Mouse (Mus musculus): Measurements from ENCODE around the gene Ccdc88c. TPM values are rescaled to one million over a fixed set of nuclear protein-coding genes. Genes with fewer than 3 reads are reported as not detected.

Ccdc88c gene
- polyA plus RNA-seq (2015; fragmentation: Nextera tagmentation; extraction: Ambion mirVana), result 8.3 and 11.1 TPM in 2 replicates

DNA sequence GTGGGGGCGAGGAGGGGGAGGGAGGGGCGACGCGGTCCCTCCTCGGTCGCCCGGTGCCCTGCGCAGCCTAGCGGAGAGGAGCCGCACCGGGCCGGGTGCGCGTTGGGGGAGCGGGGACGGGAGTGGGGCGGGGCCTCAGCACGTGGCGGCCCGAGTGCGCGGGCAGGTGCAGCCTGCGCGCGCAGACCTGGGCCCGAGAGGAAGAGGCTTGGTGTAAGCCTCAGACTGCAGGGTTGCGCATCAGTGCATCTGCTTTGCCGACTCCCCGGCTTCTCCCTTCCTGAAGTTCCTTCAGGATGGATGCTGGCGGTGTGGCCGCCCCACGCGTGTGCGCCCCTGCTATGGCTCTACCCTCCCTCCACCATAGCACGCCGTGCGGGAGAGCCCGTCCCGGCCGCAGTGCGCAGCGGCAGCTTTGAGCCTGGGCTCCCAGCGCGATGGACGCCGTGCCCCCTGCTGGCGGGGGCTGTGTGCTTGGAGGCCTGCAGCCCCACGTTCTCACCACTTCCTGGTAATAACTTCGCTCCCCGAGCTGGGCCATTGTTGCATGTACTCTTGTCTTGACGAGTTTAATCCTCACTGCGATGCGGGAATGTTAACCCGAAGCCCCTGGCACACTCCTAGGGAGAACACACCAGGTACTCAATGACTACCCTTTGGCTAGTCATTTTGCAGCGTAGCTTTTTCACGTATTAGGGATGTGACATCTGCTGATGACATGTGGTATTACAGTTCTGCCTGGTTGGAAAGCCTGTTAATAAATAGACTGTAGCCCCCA lies at the start of gene Ccdc88c:
Gene Ccdc88c, minus strand, starts transcription at position 103 of the 778 bp plus-strand sequence.
- no peaks in the 10 kb centered on the region for H3K36me3 ChIP-seq (ENCODE audit: control insufficient read depth, insufficient read depth, low read length)
- peak within 1 kb of the TSS; percentile 86 for H3K4me2 ChIP-seq (ENCODE audit: low read depth, low read length)
- H3K9ac ChIP-seq (ENCODE audit: low read length), result peak within 1 kb of the TSS; percentile 85
- WGBS, result under 1% methylated on average over 51 of the region's 56 CpGs
- no peaks in the 10 kb centered on the region for H3K9me3 ChIP-seq (replicated peaks; ENCODE audit: control insufficient read depth, low read length)
- peak within 1 kb of the TSS; percentile 73 for H3K4me3 ChIP-seq (replicated peaks; ENCODE audit: low read length)
- H3K27ac ChIP-seq (ENCODE audit: low read length), result peak within 1 kb of the TSS; percentile 91
- no peaks in the 10 kb centered on the region for H3K27me3 ChIP-seq (ENCODE audit: control insufficient read depth, insufficient read depth, low read length)
- ATAC-seq (ENCODE audit: insufficient read depth, low FRiP score), result peak; percentile 89
- H3K4me1 ChIP-seq (ENCODE audit: control insufficient read depth, insufficient read depth, low read length), result peaks cover 16% of the 10 kb centered on the region; the same call in 1 of the 2 replicates

DNA sequence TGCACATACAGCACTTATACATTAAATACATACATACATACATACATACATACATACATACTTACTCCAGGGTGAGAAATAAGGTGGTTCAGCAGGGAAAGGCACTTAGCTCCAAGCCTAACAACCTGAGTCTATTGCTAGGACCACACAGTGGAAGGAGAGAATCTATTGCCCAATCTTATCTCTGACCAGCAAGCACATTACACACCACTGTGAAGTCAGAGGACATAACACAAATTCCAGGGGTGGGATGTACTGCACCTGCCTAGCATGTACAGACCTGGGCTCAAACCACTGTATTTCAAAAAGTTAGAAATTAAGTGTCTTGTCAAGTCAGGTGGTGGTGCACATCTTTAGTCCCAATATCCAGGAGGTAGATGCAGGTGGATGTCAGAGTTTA lies 49.1 kb upstream of the Ccdc88c start:
- no peak overlapping the region for H3K4me2 ChIP-seq (ENCODE audit: low read depth, low read length)
- no peaks in the 10 kb centered on the region for H3K9me3 ChIP-seq (replicated peaks; ENCODE audit: control insufficient read depth, low read length)
- ATAC-seq (ENCODE audit: insufficient read depth, low FRiP score), result no peak
- no peak overlapping the region for H3K4me3 ChIP-seq (replicated peaks; ENCODE audit: low read length)
- no peak overlapping the region for H3K9ac ChIP-seq (ENCODE audit: low read length)
- H3K27ac ChIP-seq (ENCODE audit: low read length), result no peak overlapping the region
- no peaks in the 10 kb centered on the region for H3K27me3 ChIP-seq (ENCODE audit: control insufficient read depth, insufficient read depth, low read length)
- peaks cover 3% of the 10 kb centered on the region; the same call in 1 of the 2 replicates for H3K4me1 ChIP-seq (ENCODE audit: control insufficient read depth, insufficient read depth, low read length)
- 0 out of 2 replicates have a peak, but pooled peaks cover 3% of the 10 kb centered on the region for H3K36me3 ChIP-seq (ENCODE audit: control insufficient read depth, insufficient read depth, low read length)

DNA sequence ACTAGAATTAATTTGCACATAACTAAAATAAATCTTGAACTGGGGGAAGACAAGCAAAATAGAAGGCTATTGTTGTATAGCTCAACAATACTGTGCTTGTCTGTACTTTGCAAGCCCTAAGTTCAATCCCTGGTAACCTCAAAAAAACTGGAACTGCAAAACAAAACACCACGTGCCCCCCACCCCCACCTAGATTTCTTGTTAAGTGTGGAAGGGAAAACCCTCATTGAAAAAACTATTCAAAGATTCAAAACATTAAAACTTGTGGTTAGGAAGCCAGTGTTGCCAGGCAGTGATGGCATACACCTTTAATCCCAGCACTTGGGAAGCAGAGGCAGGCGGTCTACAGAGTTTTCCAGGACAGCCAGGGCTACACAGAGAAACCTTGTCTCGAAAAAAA lies 46.6 kb upstream of the Ccdc88c start:
- Histone ChIP-seq H3K4me1 (ENCODE audit: control insufficient read depth, insufficient read depth, low read length) (0 out of 2 replicates have a peak, but pooled peaks cover 3% of the 10 kb centered on the region), H3K9ac (ENCODE audit: low read length) (no peak overlapping the region), H3K4me3 (replicated peaks; ENCODE audit: low read length) (no peak overlapping the region), H3K4me2 (ENCODE audit: low read depth, low read length) (no peak overlapping the region), H3K27ac (ENCODE audit: low read length) (no peak overlapping the region), H3K36me3 (ENCODE audit: control insufficient read depth, insufficient read depth, low read length) (0 out of 2 replicates have a peak, but pooled peaks cover 2% of the 10 kb centered on the region), H3K27me3 (ENCODE audit: control insufficient read depth, insufficient read depth, low read length) (no peaks in the 10 kb centered on the region), H3K9me3 (replicated peaks; ENCODE audit: control insufficient read depth, low read length) (no peaks in the 10 kb centered on the region)
- 80% methylated on average over 3 of the region's 3 CpGs for WGBS
- no peak for ATAC-seq (ENCODE audit: insufficient read depth, low FRiP score)

DNA sequence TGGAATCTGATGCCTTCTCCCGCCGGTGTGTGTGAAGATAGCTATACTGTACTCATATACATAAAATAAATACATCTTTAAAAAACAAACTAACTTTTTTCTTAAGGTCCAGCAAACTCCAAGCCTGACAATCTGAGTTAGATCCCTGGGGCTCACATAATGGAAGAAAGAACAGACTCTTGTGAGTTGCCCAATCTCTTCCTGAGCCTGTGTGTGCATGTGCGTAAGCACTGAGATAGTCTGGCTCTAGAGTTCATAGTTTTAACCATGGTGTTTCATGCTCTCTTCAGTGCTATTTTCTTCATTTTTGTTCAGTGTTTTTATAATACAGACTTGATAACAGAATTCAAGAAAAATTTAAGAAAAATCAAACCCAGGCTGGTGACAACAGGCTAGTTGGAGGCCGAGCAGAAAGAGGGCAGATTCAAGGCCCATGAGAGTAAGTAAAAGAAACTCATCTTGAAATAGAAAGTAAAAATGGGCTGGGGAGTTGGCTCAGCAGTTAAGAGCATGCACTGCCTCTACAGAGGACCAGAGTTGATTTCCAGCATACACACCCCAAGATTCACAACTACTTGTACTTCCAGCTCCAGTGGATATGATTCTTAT lies 46.1 kb upstream of the Ccdc88c start:
- Histone ChIP-seq H3K9ac (ENCODE audit: low read length) (no peak overlapping the region), H3K9me3 (replicated peaks; ENCODE audit: control insufficient read depth, low read length) (no peaks in the 10 kb centered on the region), H3K4me1 (ENCODE audit: control insufficient read depth, insufficient read depth, low read length) (0 out of 2 replicates have a peak, but pooled peaks cover 2% of the 10 kb centered on the region), H3K36me3 (ENCODE audit: control insufficient read depth, insufficient read depth, low read length) (no peaks in the 10 kb centered on the region), H3K4me2 (ENCODE audit: low read depth, low read length) (no peak overlapping the region), H3K27me3 (ENCODE audit: control insufficient read depth, insufficient read depth, low read length) (no peaks in the 10 kb centered on the region), H3K4me3 (replicated peaks; ENCODE audit: low read length) (no peak overlapping the region), H3K27ac (ENCODE audit: low read length) (no peak overlapping the region)
- WGBS, result 92% methylated on average over 4 of the region's 4 CpGs
- no peak for ATAC-seq (ENCODE audit: insufficient read depth, low FRiP score)

DNA sequence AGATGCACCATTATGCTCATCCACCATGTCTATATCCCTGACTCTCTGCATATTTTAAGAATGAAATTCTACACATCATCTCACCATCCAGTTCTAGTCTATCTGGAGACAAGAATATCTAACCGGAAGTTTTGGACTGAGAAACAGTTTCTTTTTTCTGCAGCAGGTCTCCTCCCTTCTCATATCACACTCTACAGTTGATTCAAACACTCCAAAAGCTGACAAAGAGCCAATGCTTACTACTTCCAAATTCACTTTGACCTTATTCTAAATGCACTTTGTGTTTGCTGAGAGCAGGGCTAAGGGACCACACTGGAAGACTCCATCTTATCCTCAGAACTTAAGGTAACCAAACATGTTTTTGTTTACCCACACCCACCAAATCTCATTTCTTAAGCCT lies 41.0 kb upstream of the Ccdc88c start:
- Histone ChIP-seq H3K4me2 (ENCODE audit: low read depth, low read length) (no peak overlapping the region), H3K9ac (ENCODE audit: low read length) (no peak overlapping the region), H3K27me3 (ENCODE audit: control insufficient read depth, insufficient read depth, low read length) (no peaks in the 10 kb centered on the region), H3K36me3 (ENCODE audit: control insufficient read depth, insufficient read depth, low read length) (0 out of 2 replicates have a peak, but pooled peaks cover 5% of the 10 kb centered on the region), H3K27ac (ENCODE audit: low read length) (no peak overlapping the region), H3K4me1 (ENCODE audit: control insufficient read depth, insufficient read depth, low read length) (0 out of 2 replicates have a peak, but pooled peaks cover 2% of the 10 kb centered on the region), H3K4me3 (replicated peaks; ENCODE audit: low read length) (no peak overlapping the region), H3K9me3 (replicated peaks; ENCODE audit: control insufficient read depth, low read length) (no peaks in the 10 kb centered on the region)
- 80% methylated on average over 1 of the region's 1 CpGs for WGBS
- ATAC-seq (ENCODE audit: insufficient read depth, low FRiP score), result no peak

DNA sequence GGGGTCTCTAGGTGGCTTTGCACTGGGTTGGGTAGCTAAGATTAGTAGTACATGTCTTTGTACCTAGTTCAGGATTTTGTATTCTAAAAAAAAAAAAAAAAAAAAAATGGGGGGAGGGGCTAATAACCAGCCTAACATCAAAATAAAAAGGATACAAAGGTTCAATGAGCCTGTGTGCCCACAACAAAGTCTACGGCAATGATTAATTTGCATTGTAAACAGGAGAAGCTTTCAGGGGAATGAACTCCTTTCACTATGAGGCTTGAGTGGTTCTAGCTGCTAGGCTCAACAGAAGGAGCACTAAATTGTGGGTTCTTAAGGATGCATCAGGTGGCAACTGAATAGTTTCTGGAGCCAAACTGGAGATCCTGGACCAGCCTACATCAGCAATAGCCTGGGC lies 37.5 kb upstream of the Ccdc88c start:
- no peak for ATAC-seq (ENCODE audit: insufficient read depth, low FRiP score)
- Histone ChIP-seq H3K9me3 (replicated peaks; ENCODE audit: control insufficient read depth, low read length) (no peaks in the 10 kb centered on the region), H3K27me3 (ENCODE audit: control insufficient read depth, insufficient read depth, low read length) (no peaks in the 10 kb centered on the region), H3K27ac (ENCODE audit: low read length) (no peak overlapping the region), H3K9ac (ENCODE audit: low read length) (no peak overlapping the region), H3K4me1 (ENCODE audit: control insufficient read depth, insufficient read depth, low read length) (no peaks in the 10 kb centered on the region), H3K4me3 (replicated peaks; ENCODE audit: low read length) (no peak overlapping the region), H3K36me3 (ENCODE audit: control insufficient read depth, insufficient read depth, low read length) (peaks cover 14% of the 10 kb centered on the region), H3K4me2 (ENCODE audit: low read depth, low read length) (no peak overlapping the region)
- WGBS, result 79% methylated on average over 1 of the region's 1 CpGs

DNA sequence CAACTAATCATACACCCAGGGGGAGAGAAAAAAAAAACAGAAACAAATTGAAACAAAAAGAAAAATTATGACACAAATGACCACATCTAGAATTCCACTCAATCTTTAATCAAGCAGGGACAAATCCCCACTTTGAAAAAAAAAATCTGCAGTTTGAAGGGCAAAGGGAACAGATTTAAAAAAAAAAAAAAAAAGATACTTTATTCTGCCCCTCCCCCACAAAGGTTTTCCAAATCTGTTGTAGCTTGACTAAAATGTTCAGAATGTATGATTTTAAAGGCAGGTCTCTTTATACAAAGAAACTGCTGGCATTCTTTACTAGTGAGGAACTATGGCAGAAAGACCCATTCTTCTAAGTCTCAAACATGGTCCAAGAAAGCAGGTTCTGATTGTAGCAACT lies 11.1 kb upstream of the Ccdc88c start:
- Histone ChIP-seq H3K4me1 (ENCODE audit: control insufficient read depth, insufficient read depth, low read length) (no peaks in the 10 kb centered on the region), H3K9ac (ENCODE audit: low read length) (no peak overlapping the region), H3K4me2 (ENCODE audit: low read depth, low read length) (no peak overlapping the region), H3K9me3 (replicated peaks; ENCODE audit: control insufficient read depth, low read length) (no peaks in the 10 kb centered on the region), H3K27ac (ENCODE audit: low read length) (no peak overlapping the region), H3K27me3 (ENCODE audit: control insufficient read depth, insufficient read depth, low read length) (no peaks in the 10 kb centered on the region), H3K4me3 (replicated peaks; ENCODE audit: low read length) (no peak overlapping the region), H3K36me3 (ENCODE audit: control insufficient read depth, insufficient read depth, low read length) (peaks cover 18% of the 10 kb centered on the region; the same call in 1 of the 2 replicates)
- no peak for ATAC-seq (ENCODE audit: insufficient read depth, low FRiP score)

DNA sequence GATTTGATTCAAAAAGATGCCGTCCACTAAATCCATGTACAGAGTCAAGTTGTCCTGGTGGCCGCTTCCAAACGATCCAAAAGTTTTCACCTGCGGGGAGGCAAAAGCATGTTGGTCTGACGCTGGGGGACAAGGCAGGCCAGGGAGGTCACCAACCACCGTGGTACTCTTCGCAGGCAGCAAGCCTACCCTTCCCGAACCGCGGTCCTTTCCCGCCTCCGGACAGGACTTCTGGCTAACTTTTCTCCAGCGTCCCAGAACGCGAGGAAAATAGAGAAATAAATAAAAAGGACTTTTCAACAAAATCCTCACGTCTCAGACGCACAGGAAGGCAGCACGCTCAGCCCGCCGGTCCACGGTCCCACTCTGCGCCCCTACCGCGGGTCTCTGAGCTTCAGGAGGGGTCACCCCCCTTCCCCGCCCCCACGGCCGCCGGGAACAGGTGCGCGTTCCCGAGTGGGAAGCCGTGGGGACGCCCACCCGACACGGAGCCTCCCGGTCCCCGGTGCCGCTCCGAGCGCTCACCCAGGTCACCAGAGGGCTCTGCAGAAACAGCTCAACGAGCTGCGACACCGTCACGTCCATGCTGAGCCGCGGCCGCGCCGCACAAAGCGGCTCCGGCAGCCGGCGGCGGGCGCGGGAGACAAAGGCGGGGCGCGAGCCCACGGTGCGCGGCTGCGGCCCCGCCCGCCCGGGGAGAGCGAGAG lies 456 bp downstream of the Ccdc88c start:
- Histone ChIP-seq H3K4me2 (ENCODE audit: low read depth, low read length) (peak overlapping the region; percentile 86), H3K36me3 (ENCODE audit: control insufficient read depth, insufficient read depth, low read length) (no peaks in the 10 kb centered on the region), H3K9ac (ENCODE audit: low read length) (peak overlapping the region; percentile 85), H3K27me3 (ENCODE audit: control insufficient read depth, insufficient read depth, low read length) (no peaks in the 10 kb centered on the region), H3K4me1 (ENCODE audit: control insufficient read depth, insufficient read depth, low read length) (peaks cover 16% of the 10 kb centered on the region; the same call in 1 of the 2 replicates), H3K27ac (ENCODE audit: low read length) (peak overlapping the region; percentile 91), H3K4me3 (replicated peaks; ENCODE audit: low read length) (peak overlapping the region; percentile 73), H3K9me3 (replicated peaks; ENCODE audit: control insufficient read depth, low read length) (no peaks in the 10 kb centered on the region)
- WGBS, result under 1% methylated on average over 64 of the region's 67 CpGs
- ATAC-seq (ENCODE audit: insufficient read depth, low FRiP score), result no peak; the same call in 1 of the 2 replicates
